Mouse (Mus musculus) R1 (cell line): ENCODE results near the gene Psg16.
"Not testable (repeated sequence)": the region's sequence is repeated elsewhere in the genome, so short reads cannot be mapped to it uniquely, and the experiment has no call there.

ENCODE experiments used
- DNase-seq: peaks from one replicate; pipeline ENCODE4 v3.0.0-alpha.2; 2018; ENCODE audit warnings: low read depth, low spot score

Psg16 gene

GRCm38 (mm10) chr7:17055287-17055946 lies 18.4 kb upstream of the Psg16 start:
- no peak for DNase-seq

GRCm38 (mm10) chr7:17056081-17056581 lies 17.7 kb upstream of the Psg16 start:
- peak; percentile 98 for DNase-seq

- DNase-seq, result peak; percentile 70
These were observed 17.0 kb upstream of the Psg16 start for GRCm38 (mm10) chr7:17056601-17057523.

GRCm38 (mm10) chr7:17058071-17058689 lies 15.7 kb upstream of the Psg16 start:
- DNase-seq, result peak; percentile 55

- no peak for DNase-seq
These were observed 14.9 kb upstream of the Psg16 start for GRCm38 (mm10) chr7:17058816-17059462.

GRCm38 (mm10) chr7:17059463-17059844 lies 14.4 kb upstream of the Psg16 start:
- DNase-seq, result no peak

GRCm38 (mm10) chr7:17060031-17060781 lies 13.6 kb upstream of the Psg16 start:
- no peak for DNase-seq

- DNase-seq, result no peak
These were observed 12.8 kb upstream of the Psg16 start for GRCm38 (mm10) chr7:17060782-17061605.

- DNase-seq, result peak; percentile 95
These were observed 11.5 kb upstream of the Psg16 start, which contains the start of gene Hif3a for GRCm38 (mm10) chr7:17062389-17062788. Hif3a (minus strand) TSS chr7:17062427.

GRCm38 (mm10) chr7:17062845-17063244 lies 11.0 kb upstream of the Psg16 start:
- no peak for DNase-seq

- DNase-seq, result no peak
These were observed 8.2 kb upstream of the Psg16 start for GRCm38 (mm10) chr7:17065620-17066019.

GRCm38 (mm10) chr7:17066412-17066811 lies 7.4 kb upstream of the Psg16 start:
- peak; percentile 77 for DNase-seq

- DNase-seq, result no peak
These were observed 6.8 kb upstream of the Psg16 start for GRCm38 (mm10) chr7:17067000-17067399.

GRCm38 (mm10) chr7:17067651-17068050 lies 6.2 kb upstream of the Psg16 start:
- not testable (repeated sequence) for DNase-seq

- DNase-seq, result no peak
These were observed 332 bp upstream of the Psg16 start for GRCm38 (mm10) chr7:17073513-17073903.

- no peak for DNase-seq
These were observed 2.7 kb downstream of the Psg16 start for GRCm38 (mm10) chr7:17076542-17076941.

- DNase-seq, result no peak
These were observed 4.3 kb downstream of the Psg16 start for GRCm38 (mm10) chr7:17078076-17078654.

GRCm38 (mm10) chr7:17082766-17083165 lies 8.9 kb downstream of the Psg16 start:
- no peak for DNase-seq

GRCm38 (mm10) chr7:17087731-17088130 lies 13.9 kb downstream of the Psg16 start:
- no peak for DNase-seq
